Mouse (Mus musculus): ENCODE measurements at regions not wholly inside any gene's neighbourhood (a gene's known extent, or its start where the extent isn't known, plus 50 kb on each side); places are given as distances from the start of the nearest gene placed in this dataset.

DNA sequence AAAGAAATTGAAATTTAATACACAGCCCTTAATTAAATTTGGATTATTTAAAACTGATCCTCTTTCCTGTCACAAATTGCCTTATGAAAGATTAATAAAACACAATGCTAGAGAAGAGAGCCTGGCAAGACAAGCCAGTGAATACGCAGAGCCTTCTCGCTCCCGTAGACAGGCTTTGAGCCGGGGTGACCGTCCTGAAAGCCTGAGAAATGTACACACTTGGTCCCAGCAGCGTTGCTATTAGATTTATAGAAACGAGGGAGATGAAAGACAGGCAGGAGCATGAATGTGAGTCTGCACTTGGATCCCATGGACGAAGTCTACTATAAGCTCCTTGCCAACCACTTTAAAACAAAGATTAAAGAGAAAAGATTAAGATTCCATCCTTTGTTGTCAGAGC, 127.3 kb downstream of the 1190002N15Rik start:
- TF ChIP-seq CTCF (IDR thresholded peaks at IDR 0.05; ENCODE audit: borderline replicate concordance, insufficient read depth, low read depth, low read length) (no peak), POLR2A (IDR thresholded peaks at IDR 0.05; ENCODE audit: borderline replicate concordance, insufficient read depth, low read length) (no peak)

Data from cerebellum, adult 2 months (tissue).